Mouse (Mus musculus) gastrocnemius, postnatal 4 days (tissue): ENCODE measurements at regions not wholly inside any gene's neighbourhood (a gene's known extent, or its start where the extent isn't known, plus 50 kb on each side); places are given as distances from the start of the nearest gene placed in this dataset.

Experiments used
- DNase-seq, 2 experiments: peaks; one replicate each; pipeline ENCODE4 v3.0.0; 2021 to 2022; ENCODE audit warnings: low spot score in 2 of 2, mixed read lengths in 2 of 2

DNA sequence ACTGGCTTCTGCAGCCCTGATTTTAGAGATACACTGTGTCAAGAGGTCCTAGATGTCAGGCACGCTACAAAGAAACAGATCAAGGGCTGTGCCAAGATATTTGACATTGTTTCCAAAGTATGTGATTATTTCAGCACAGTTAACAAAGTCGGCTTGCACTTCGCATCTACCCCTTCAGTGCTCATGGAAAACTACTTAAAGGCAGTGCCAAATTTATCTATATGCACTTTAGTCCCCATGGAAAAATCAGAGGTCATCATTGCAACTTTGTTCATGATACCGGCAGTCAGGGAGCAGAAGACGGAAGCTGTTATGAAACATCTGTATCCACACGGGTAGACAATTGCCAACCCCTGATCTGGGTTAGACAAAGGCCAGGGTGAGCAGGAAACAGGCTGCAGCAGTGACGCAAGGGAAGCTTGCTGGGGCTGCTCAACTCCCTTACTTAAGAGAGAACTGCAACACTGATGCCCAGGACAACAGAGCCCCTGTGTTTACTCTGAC is 143.2 kb downstream of the Plk2 start:
- no peak for DNase-seq

DNA sequence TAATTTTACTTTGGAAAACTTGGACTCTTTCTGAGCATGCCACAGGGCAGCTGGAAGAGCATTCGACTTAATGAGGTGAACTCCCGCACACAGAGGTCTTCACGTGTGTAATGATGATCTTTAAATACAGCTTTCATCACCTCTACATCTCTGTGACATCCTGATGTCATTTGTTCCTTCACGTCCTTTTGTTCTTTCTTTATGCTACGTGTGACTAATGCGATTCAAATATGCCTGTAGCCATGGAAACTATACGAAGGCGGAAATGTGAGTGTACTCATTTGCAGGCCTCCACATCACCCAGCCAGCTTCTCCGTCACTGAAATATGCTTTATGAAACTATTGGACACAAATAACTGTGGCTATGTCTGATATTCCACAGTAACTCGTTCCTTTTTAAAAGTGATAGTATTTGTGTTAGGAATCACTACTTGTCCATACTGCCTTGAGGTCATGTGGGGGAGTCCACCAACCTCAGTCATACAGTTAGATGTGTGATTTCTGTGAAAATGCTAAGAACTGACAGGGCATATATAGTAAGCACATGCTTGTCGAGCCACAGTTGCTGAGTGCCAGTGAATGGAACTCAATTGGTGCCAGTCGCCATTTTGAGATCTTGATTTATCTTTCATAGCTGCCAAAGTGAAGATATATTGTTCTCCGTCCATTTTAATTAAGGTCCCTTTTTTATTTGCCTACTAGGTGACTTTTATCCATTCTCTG is 145.9 kb downstream of the Plk2 start:
- DNase-seq, result no peak

DNA sequence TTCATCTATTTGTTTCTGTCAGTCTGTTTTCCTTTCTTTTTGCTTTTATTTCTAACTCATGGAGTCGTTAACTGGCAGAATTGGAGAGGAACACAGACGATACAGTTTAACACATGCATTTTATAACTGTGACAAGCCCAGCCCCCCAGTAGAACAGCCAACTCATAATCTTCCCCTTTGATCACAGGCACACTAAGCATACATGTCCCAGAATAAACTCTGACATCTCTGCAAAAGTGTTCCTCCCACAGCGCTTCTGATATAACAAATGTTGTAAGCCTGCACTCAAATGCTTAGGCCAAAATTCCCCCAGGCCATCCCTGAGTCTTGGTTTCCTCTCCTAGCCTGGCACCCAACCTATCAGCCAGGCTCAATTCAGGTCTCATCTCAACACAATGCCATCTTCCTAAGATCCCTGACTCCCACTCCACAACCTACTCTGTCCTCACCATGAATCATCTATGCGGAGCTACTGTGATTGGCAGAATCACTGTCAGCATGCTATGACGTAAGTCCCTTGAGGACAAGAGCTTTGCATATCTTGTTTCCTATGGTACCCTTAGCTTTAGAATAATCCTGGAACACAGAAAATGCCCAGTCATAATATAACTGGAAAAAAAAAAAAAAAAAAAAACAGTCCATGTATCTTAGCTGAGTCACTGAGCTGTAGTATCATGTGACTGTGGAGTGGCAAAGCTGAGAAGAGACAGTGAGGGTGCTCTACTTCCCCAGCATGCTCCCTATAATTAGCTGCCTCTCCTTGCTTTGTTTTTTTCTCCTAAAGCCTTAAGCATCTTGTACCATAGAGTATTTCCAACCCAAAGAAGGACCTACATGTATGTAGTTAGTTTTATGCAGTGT is 146.7 kb downstream of the Plk2 start:
- DNase-seq, result no peak

DNA sequence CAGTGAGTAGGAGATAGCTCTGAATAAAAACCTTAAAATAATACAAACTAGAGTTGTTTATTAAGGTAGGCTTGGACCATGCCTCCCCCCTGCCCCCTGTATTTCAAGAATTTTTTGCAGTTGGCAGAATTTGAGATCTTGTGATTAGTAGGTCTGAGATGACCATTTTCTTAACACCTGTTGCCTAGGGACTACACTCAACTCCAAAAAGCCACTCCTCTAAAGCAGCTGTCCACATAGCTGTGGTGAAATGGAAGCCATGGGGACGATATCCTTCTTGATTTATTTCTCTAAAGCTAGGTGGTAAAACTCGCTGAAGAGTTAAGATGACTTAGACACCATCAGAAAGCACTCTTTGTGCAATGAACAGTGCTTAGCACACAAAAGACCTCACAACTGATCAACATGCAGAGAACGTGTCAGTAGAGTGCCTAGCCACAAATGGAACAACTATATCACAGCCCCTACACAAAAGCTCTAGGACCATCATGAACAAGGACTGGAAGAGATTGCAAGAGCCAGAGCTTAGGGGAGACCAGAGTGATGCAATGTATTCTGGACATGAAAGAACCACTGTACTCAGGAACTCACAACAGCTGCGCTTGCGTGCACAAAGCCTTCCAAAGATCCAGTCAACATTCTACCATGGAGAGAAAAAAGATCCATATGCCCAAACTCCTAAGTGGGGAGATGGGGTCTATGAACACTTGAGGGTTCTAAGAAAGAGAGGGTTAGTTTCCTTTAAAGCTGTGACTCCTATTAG is 147.6 kb downstream of the Plk2 start:
- no peak for DNase-seq

DNA sequence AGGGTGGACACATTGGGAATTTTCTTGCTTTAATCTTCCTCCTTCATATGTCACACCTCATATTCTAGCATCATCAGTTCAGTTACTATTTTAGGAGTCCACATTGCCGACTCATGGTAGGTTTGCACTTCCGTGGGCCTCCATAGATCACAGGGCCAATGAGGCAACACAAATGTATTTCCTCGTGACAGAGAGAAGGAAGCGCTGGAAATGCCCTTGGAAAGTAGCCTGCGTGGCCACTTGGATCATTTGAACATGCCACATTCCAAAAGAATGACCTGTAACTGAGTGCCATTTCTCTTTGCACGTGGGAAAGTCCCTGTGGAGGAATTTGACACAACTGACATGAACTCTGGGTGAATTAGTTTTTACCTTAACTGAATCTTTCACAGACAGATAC is 150.6 kb downstream of the Plk2 start:
- DNase-seq, result no peak

DNA sequence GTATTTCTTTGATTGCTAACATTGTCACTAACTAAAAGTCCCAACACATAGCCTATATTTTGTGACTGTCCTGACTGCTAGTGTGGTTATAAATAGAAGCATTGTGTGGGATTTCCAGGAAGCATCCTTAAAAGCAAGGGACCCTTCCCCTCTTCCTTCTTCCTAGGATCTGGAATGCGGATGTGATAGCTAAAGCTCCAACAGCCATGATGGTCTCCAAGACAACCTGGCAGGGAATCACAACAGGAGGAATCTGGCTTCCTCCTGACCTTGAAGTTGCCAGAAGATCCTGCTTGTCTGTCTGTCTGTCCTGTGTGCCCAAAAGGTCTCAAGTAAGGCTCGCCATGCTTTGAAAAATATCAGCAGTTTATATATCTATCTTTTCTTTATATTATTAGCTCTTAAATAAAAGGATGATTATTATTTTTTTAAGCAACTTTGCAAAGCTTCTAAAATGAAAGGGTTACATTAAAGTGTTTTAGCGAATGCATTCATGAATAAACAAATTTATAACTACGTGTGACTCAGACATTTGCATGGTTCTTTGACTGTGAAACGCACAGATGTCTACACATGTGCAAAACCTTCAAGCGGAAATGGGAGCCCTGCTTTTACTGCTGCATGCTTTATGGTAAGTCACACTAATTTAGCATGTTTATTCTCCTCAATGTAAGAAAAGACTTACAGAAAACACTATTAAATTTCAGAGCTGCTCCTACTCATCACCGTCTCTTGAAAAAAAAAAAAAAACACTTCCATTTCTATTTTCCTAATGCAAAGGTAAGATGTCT is 160.9 kb downstream of the Plk2 start:
- no peak for DNase-seq

DNA sequence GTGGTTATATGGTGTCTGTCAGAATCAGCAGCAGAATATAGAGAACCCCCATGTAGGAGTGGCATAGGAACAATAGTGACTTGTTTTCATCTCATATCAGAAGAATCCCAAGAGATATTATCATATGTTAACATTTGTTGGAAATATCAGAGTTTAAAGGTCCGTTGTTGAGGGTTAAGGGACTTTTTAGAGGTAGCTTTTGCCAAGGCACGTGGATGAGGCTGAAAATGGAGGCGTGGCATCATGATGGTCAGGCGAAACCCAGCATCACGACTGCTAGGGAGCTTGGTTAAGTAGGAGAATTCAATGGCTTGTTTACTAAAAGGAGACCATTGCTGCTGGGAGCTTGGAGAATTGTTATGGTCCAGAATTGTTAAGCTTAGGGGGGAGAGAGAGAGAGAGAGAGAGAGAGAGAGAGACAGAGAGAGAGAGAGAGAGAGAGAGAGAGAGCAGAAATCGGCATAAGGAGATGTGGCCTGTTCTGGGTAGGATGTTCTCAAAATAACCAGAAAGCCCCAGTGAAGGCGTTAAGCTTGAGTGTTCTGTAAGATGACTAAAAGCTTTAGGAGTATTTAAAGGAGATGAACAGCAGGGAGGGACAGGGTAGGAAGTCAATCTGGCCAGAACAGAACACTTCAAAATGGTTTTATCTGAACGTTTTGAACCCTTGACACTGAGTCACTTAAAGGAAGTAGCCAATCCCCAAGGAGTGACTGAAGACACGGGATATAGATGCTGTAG is 161.7 kb downstream of the Plk2 start:
- DNase-seq, result no peak

DNA sequence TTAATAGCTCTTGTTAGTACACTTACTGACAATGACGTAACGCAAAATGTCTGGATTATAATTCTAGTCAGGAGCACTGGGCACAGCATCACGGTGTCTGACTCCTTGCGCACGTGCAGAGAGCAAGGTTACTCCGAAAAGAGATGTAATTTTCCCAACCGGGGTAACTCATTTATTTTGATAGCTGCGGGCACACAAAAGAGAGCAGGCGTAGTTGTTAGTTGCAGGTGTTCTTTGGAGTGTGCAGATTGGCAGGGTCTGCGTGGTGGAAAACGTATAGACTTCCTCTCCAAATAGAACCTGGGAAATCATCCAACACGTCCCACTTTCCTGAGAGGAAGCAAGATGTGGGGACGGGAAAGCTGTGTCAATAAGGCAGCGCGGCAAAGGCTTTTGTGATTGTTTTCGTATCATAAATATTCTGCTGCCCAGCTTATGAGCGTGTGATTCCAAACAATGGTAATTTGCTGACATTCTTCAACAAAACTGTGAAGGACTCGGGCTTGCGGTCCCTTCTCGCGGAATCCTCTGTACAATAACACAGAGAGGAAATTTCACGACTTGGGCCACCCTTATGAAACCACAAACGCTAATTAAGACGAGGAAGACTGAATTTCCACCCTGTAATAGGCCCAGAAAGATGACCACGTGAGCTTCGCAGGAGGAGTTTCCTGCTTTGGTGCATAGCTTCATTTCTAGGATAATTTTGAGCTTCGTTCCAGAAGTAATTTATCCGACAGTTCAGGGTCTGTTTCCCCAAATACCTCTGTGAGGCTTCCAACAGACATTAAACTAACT is 163.3 kb downstream of the Plk2 start:
- DNase-seq, result no peak

DNA sequence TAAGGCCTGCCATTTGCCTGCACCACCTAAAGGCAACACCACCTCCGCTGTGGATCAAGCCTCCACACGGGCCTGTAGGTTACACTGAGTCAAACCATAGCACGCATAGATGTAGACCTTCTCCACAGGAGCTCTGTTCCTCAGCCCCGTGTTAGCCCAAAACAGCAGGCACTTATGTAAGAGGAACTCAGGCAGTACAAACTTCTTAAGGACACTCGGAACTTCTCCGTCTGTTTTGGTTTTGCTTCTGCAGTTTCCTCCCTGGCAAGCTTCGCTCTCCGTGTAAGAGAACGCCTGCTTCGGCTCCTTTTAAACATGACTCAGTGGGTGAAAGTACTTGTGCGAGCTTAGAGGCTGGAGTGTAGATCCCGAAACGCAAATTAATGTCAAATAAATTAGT is 165.7 kb downstream of the Plk2 start:
- no peak for DNase-seq

DNA sequence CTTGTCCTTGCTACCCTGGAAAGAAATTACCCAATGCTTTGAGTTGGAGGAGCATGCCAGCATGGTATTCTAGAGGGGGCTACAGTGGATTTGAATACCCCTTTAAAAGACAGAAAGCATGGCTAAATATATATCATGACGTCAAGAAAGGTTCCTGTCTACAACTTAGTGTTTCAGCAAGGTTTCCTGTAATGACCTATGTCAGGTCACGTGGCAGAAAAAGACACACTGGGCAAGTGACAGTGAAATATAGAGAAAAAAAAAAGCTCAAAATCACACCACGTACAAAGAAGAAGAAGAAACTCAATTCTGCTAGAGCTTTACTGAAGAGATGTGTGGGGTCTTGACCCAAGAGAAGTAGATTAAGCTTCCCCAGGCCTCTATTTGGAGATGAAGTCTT is 167.7 kb downstream of the Plk2 start:
- no peak for DNase-seq

DNA sequence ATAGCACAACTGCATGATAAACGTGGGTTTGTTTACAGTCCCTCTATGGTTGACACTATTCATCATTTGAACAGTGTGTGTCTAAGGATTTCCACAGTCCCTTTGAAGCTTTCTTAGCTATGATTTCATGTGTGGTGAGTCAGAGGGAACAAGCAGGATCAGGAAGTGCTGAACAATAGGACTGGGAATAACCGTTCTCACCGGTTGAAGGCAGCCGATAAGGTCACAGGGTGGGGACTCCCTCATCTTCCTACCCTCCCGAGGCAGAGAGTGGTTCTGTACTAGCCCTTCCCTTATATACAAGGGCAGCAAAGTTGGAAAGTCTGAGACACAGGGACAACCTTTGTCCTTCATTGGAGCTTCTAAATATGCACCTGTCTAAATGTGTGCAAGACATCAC is 168.1 kb downstream of the Plk2 start:
- DNase-seq, result no peak

DNA sequence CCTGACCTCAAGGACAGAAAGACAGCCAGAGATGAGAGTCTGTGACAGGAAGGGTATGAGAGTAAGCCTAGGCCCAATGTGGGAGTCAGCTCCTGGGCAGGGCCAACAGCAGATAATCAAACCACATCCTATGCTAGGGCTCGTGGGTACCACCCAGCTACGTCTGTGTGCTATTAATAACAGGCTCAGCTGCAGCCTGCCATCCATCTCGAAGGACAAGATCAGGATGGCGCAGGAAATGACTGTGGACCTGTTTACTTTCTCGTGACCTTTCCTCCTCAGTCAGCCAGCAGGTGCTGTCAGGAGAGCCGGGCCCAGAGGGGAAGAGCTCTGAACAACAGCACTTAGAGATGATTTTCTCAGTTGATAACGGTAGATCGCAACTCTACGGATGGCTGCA is 169.1 kb downstream of the Plk2 start:
- DNase-seq, result no peak

DNA sequence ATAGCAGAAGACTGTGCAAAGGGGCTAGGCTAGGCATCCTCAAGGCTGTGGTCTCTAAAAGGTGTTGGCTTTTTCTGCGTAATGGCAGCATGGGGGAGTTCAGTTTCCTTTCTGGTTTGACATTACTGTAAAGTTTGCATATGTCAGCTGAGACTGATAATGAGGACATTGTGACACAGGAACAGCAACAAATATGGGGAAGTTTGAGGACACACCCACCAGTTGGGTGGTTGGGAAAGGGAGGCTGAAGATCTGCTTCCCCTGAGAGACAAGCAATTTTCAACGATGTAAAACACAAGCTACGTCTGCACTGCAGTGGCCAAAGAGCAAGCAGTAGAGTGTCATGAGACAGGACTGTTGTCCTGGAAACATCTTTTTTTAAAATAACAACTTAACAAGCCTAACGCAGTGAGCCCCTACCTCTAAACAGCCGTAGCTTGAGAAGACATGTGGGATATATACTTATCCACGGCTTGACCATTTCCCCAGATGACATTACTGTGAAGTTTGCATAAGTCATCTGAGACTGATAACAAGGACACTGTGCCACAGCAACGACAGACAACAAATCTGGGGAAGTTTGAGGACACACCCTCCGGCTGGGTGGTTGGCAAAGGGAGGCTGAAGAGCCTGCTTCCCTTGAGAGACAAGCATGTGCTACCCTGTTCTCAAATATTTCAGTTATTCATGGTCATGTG is 173.8 kb downstream of the Plk2 start:
- no peak for DNase-seq

DNA sequence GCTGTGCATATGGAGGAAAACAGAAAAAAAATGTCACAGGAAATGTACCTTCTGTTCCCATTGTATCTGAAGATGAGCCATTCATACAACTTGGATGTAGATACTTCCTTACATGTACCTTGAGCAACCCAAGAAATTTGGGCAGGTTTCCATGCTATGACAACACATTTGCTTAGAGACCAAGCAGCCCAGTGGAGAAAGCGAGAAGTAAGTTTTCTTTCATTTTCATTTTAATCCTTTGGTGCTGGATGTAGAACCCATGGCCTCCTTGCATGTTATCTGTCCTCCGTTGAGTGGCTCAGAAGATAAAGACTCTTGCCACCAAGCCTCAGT is 174.3 kb downstream of the Plk2 start:
- no peak for DNase-seq

DNA sequence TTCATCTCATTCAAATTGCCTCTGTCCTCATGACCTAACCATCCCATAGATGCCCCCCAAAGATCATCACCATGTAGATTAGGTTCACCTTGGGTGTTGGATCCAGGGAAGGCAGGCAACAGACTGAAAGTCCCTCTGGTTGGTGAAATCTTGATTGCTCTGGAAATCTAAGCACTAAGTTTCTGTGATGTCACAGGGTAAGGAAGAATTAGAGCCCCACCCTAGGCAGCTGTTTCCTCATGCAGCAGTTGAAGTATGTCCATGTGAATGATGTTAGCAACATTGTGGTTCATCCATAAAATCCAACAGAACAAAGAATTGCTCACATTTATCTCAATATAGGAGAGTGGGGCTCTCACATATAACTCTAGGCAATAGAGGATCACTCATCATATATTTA is 175.5 kb downstream of the Plk2 start:
- DNase-seq, result no peak

DNA sequence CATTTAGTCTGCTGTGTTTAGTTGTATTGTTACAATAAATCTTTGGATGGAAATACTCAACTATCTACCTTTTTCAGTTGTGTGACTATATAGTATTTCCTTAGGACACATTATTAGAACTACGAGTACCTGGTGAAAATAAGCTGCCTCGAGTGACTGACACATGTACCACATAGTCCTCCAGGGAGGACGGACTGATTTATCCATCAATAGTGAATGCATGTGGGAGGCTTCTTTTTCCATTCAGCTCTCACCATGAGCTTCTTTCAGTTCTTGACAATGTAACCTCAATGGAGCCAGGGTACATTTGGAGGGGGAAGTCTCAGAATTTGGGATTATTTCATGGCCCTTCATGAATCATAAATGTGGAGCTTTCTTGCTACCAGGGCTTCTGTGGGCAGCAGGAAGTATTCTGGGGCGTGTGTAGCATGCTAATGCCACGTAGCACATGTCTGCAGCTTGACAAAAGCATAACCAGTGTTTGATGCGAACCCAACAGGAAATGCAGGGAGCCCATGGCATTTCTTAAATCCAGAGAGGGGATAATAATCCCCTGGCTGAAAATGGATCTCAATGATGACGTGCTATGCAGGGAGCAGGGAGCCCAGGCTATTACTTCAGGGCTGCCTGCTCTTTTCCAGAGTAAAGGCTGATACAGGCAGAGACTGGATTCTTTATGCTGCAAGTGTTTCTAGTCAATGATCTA is 178.7 kb downstream of the Plk2 start:
- DNase-seq, result no peak

DNA sequence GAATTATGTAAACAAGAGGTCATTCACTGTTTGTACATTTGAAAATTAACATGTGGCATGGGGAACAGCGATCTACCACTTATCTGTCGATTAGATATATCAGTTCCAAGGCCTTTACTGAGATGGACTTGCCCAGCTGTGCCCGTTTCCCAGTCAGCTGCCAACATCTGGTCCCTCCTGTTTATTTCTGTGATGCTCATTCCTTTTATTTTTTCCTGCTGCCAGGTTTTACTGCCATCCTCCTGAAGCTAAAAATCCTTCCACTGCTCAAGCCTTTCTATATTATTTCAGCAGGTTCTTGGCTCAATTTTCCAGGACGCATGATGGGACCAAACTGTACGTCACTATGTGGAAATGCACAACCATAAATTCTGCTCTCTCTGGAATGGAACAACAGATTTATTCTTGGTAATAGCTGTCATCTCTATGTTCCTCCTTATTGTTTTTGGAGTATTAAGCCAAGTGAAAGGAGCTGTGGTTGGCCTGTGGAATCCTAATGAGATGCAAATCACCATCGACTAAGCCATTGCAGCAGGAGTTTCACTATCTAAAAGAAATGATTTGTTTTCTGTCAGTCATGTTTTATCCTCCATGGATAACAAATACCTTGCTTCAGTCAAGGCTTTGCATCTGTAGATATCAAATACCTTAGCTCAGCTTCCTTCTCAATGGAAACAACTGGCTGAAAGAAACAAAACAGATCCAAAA is 180.1 kb downstream of the Plk2 start:
- DNase-seq, result no peak

DNA sequence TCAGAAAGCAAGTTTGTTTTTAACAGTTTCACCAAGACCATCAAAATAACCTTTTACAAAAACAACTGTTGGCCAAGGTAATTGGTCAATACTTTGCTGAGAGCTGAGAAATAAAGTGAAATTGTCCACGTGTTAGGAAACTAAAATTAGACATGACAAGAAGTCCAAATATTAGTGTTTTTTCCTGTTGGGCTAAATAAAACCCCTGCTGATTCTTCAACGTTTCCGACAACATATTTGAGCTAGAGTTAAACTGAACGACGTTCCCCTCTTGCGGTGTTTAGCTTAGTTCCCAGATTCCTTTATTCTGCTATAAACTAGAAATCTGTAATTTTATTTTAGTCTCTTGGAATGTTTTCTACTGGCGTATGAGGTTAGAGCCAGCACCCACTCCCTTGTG is 183.3 kb downstream of the Plk2 start:
- no peak for DNase-seq
